Mouse (Mus musculus) regulatory T cell (primary cell): ENCODE results near the gene Cops3.
"Not testable (repeated sequence)": the region's sequence is repeated elsewhere in the genome, so short reads cannot be mapped to it uniquely, and the experiment has no call there.

Source experiments
- in situ Hi-C: fragments of 300-600 bp; cut with MboI, MseI; formaldehyde crosslinking; loops from one replicate; pipeline ENCODE4 v1.15.1; 2025; ENCODE audit warnings: high pct_unique_total_duplicates

Cops3 gene

DNA sequence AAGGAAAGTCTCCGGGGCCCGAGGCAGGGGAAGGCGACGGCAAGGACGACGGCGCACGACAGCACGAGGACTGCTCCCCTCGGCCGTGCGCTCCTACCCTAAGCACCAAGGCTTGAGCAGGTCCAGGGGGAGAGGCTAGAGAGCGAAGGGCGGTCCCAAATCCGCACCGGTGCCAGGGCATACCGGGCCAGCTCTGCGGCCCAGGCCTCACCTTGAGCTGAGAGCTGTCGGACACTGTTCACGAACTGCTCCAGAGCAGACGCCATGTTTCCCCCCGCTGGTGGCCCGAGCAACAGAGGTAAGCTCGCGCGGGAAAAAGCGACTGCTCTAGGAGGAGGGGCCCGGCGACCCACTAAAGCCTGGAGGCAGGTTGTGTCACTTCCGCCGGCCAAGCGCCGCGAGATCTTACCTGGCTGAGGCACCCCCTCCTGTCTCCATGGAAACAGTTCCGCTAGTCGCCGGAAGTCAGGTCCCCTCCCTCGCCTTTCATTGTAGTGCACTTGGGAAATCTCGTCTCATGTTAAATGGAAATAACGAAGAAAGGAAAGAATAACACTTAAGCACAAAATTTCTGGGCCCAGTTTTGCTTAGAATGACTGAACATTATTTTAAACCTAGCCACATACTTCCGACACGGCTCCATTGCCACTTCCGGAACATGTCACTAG is at the start of gene Cops3:
Gene Cops3, minus strand, starts transcription at position 380 of the 668 bp plus-strand sequence.
- in situ Hi-C loops = no loop called here

DNA sequence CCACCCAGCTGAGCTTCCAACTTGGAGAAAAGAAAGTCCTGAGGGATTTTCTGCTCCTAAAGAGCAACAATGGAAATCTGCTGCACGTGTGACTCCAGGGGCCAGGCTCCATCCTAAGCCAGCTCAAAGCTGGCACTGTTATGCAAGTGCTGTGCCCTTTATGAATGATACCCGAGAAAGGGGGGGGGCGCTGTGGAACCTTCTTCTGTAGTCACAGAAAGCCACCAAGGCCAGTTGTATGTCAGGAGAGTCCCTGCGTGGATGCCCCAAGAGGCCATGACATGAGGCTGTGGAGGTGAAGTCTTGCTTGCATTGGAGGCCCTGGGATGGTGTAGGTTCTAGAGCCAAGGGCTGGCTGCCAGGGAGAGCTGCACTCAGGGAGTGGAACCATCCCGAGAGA is 48.5 kb upstream of the Cops3 start:
- in situ Hi-C loops = no loop called here

DNA sequence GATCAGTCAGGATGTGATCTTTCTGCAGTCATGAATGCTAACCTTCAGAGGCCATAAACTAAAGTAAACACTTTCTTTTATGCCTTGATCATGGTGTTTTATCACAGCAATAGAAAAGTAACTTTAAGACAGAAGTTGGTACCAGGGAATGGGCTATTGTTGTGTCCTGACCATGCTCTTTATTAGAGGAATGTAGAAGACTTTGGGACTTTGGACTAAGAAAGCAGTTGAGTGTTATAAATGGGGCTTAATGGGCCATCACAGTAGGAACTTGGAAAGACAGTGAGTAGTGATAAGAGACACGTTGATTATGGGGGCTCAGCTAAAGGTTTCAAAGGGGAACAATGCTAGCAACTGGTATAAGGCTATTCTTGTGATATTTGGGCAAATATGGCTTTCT is 47.3 kb upstream of the Cops3 start:
- in situ Hi-C loops = no loop called here

DNA sequence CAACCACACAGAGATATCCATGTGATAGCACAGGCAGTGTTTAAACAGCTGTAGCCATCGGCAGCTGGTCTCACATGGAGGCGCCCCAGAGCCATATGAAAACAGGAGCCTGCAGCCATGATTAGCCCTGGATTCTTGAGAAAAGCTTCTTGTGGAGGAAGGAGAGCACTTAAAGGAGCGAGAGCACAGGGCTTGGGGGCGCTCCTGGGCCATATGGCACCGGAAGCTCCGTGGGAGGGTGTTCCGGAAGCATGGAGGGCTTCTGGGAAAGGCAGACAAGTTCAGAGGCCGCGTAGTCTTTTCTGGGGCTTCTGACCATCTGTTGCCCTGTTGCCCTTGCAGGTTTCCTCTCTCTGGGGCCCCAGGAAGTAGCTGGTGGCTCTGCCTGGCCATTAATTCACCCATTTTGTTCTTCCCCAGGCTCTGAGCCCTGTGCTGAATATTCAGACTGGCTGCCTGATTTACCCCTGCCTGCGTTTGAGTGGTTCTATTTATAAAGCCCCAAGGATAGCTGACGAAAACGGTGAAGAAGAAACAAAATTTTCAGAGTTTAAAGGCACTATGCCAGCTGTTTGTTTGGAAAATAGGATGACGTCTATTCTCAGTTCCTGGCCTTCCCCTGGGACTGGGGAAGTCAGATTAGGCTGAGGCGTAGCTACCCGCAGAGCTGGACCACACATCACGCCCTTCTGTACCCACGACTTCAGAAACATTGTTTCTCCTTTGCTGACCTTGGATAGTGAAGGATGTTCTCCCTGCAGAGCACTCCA is 45.8 kb upstream of the Cops3 start:
- in situ Hi-C loops = no loop called here

DNA sequence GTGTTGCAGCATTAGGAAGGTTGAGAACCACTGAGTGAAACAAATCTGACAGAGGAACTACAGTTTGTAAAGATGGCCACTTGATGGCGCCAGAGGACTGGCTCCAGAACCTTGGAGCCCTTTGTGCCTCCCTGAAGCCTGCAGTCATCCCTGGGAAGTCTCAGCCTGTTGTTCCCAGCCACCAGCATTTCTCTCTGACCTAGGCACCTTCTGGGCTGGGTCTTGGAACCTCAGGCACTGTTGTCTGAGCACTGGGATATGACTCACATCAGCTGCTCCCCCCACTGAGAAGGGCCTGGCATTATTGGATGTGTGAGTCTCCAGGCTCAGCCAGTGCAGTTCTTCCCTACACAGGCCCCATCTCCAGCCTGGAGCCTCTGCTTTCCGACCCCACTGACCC is 40.4 kb upstream of the Cops3 start:
- in situ Hi-C loops = no loop called here

DNA sequence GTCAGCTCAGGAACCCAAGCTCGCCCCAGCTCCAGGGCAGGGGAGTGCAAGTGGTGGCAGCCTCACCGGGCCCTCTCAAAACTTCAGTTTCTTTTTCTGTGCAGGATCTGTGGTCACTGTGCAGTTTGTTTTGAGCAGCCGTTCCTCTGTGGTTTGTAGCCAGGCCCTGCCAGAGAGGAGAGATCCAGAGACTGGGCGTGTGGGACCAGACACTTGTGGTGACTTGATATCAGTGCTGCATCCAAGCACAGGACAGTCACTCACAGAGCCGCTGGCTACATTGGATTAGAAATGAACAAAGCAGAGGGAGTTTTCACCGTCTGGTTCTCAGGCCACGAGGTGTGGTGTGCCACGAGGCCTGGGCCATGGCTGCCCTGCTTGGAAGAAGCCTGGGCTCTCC is 32.5 kb upstream of the Cops3 start:
- in situ Hi-C loops = no loop called here

DNA sequence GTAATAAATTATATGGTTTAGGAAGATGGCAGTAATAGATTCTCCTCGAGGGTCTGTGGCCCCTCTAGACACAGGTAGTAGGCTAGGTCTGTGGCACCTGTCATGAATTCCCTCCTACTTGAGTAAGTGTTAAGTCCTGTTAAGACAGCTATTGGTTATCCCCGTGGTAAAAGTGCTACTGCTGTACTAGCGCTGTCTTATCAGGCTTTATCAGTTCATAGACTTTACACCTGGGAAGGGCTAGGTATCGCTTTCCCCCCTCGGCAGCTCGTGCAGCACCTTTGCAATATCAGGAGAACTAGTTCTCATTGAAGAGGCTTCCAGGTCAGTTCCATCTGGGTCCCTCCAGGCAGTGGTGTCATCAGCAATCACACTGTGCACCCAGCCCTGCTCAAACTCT is 24.7 kb upstream of the Cops3 start:
- in situ Hi-C loops = no loop called here

DNA sequence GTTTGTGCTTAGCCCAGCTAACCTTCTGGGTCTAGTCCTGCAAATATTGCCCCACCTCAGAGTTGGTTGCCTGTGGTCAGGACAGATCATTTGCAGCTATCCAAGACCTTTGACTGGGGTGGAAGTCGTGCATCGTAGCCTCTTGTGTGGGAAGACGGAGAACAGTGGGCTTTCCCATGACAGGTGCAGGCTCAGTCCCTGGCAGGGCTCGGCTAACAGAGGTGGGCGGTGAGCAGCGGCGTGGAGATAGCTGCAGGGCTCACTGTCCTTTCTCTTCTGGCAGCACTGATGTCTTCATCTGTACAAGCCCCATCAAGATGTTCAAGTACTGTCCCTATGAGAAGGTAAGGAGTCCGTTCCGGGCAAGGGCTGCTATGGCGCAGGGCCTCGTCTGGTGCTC is 20.8 kb upstream of the Cops3 start:
- in situ Hi-C loops = no loop called here

DNA sequence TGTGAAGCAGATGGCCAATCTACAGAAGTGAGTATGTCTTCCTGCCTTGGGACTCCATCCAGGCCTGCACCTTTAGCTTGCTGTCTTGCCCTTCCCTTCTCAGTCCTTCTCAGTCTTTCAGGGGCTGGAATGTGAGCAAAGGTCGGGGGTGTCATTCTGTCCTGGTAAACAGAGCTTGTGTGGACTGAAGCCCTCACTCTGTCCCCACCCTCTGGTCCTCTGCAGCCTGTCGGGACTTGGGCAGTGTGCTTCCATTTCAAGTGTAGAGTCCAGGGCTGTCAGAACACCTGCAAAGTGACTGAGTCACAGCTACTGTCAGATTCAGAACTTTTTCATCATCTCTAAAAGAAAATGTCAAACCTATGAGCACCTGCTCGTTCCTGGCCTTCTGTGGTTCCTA is 13.2 kb upstream of the Cops3 start:
- in situ Hi-C loops = no loop called here

DNA sequence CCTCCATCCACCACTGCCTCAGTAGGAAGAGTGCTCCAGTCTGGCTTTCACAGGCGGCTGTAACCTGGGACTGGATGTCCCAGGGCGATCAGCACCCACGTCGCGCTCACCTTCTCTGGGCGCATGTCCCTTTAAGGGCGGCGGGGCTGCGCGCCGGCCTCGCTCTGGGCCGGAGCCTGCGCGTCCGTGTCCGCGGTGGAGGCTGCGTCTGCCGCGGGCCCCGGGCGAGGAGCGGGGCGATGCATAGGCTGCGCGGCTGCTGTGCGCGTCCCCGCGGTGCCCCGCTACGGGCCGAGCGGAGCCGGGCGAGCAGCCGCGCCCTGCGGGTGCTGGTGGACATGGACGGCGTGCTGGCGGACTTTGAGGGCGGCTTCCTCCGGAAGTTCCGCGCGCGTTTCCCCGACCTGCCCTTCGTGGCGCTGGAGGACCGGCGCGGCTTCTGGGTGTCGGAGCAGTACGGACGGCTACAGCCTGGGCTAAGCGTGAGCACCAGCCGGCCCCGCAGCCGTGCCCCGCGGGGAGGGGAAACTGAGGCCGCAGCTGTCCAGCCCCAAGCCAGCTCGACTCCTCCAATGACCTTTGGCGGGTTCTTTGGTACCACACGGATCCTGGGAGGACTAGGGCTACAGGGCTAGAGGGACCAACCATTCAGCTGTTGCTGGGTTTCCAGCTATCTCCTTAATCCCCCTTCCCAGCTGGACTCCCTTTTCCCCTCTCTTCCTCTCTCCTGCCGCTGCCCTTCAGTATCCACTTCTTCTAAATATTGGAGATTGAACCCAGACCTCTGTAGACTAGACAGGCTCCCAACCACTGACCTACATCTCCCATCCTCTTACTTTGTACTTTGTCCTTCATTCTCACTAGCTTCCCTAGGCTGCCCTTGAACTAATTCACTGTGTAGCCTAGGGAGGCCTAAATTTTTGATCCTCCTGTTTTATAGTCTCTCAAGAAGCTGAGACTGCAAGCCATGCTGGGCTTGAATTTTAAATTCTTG is 8.6 kb upstream of the Cops3 start:
- in situ Hi-C loops = no loop called here

DNA sequence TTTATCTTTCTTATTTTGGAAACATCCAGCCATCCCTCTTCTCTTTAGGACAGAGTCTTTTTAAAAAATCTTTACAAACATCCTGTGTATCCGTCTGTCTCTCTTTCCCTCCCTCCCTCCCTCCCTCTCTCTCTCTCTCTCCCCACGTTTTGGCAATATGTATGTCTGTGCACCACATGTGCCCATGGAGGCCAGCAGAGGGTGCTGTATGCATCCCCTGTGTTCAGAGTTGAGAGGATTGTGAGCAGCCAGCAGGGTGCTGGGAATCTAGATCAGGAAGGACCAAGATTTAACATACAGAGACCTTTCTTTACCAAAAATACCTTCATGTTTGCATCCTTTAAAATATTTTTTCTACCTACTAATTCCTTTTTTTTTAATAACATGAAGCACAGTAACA is 7.5 kb upstream of the Cops3 start:
- in situ Hi-C loops = no loop called here

DNA sequence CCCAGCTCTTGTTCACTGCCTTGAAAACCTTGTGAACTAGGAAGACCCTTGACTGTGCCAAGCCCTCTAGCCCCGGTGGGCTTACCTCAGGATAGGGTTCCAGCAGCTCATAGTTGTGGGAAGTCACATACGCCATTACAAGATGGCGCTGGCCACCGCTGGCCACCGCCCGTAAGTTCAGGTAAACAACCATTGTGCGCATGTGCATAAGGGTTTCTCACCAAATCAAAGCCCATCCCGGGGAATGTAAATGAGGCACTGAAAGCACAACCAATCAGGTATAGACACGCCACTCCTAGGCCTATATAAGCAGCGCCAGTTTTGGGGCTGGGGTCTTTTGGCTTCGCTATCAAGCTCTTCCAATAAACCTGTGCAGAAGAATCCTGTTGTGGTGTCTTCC is 6.7 kb upstream of the Cops3 start:
- in situ Hi-C loops = no loop called here

DNA sequence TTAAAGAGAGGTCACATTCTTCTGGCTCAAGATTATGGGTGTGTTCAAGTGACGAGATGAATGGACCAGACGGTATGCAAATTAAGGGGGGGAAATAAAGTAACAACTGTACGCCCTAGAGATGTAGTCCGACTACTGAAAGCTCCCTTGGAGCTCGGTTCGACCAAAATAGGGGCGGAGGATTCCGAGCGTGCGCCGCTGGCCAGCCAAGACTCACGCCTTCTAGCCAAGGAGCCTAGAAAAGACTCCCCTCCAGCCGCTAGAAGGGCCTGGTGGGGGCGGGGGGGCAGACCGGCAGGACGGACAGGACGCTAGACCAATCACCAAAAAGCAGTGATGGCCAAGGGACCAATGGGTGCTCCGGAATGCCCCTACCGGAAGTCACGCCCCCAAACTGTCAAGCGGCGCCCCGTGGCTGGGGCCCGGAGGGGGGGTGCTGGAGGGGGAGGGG is 605 bp downstream of the Cops3 start, which contains the start of gene Nt5m:
Gene Nt5m, plus strand, starts transcription at position 440 of the 451 bp plus-strand sequence.
- in situ Hi-C loops = no loop called here

DNA sequence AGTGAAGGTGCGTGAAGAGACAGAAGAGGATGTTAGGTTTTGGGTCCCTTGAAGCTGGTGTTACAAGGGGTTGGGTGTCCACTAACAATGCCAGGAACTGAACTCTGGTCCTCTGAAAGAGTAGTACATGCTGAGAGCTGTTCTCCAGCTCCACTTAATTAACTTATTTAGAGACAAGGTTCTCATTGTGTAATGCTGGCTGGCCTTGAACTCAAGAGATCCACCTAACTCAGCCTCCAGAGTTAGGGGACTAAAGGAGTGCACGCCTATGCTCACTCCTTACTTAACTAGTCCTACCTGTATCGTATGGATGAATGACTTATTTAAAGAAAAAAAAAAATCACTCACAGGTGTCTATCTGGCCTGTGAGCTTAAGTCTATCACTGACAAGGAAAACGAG is 1.2 kb downstream of the Cops3 start:
- in situ Hi-C loops = no loop called here

DNA sequence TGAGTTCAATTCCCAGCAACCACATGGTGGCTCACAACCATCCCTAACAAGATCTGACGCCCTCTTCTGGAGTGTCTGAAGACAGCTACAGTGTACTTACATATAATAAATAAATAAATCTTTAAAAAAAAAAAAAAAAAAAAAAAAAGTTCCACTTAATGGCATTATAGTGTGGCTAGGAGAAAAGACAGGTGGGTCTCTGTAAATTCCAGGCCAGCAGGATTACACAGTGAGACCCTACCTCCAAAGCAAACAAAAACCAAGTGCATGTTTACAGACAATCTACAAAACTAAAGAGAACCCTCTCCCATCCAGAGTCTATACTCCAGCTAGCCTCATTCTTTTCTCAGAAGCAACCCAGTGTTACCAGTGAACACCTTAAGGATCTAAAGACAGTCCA is 1.8 kb downstream of the Cops3 start:
- in situ Hi-C loops = not testable (repeated sequence)

DNA sequence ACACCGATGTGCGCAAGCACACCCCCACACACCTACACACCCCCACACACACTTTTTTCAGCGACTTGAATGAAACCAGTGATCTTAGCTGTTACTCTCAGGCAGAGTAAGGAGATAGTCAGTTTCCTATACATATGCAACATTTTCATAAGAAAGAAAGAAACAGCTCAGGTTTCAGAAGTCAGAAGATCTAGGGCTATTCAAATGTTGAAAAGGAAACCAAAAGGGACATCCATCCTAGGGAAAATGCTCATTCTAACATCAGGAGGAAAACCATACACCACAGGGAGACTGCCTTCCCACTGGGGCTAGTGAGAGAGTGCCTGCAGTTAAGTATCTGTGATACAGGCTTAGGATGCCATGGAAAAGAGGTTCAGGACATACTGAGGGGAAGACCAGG is 18.0 kb downstream of the Cops3 start:
- in situ Hi-C loops = no loop called here

DNA sequence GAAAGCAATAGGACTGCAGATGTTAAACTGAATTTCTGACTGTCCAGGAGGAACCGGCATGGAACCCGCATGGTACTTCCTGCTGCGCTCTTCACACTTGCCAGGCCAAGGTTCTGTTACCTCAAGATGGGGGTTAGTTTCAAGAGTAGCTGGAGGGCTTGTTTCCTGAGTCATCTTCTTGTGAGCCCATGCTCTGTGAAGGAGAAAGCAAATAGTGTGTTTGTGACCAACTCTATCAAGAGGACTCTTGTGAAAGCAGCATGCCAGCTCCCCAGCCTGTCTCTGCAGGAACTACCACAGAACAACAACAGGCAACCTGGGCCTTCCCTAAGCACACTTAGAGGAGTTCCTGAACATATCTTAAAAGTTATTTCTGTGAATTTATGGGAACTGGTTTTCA is 21.7 kb downstream of the Cops3 start:
- in situ Hi-C loops = no loop called here

DNA sequence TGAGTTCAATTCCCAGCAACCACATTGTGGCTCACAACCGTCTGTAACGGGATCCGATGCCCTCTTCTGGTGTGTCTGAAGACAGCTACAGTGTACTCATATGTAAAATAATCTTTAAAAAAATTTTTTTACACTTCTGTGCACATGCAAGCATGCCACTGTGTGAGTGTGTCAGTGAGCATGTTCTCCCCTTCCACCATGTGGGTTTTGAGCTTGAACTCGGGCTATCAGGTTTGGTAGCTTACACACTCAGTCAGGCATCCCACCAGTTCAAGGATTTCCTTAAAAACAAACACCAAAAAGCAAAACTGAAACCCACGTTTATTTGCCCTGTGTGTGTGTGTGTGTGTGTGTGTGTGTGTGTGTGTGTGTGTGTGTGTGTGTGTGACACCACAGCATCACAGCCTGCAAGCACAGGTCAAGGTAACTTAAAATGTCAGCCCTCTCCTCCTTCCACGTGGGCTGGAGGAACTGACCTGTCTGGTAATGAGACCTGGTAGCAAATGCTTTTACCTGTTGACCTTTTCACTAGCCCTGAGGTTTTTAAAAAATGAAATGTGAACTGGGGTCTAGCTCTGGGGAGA is 24.1 kb downstream of the Cops3 start:
- in situ Hi-C loops = no loop called here

DNA sequence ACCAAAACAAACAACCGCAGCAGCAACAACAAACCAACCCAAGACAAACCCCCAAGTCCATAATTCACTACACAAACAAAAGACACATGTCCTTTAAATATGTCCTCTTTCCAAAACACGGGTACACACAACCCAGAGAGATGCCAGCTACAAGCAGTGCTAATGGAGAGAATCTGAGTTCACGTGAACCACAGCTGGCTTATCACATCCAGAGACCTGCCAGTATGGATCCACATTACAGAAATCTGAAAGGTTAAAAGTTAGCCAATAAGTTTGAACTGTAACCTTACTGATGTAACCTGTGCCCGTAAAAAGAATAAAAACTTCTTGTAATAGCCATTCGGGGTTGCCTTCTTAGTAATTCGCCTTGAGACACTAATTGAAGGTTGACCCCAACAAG is 24.7 kb downstream of the Cops3 start:
- in situ Hi-C loops = no loop called here

DNA sequence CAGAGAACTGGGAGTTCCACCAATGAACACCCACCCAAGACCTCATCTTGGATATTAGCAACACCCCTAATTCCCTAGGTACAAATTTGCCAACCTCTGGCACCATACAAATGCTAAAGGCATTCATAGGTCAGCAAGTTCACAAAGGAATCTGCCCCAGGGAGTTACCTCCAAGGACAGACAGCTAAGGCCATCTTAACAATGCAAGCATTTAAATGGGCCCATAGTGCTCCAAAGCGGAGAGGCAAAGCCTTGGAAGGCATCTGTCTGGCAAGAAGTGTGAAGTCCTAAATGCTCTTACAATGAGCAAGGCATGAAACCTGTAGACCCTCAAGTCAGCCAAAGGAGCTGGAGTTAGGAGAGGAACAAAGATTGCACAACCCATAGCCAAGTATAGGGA is 25.3 kb downstream of the Cops3 start:
- in situ Hi-C loops = no loop called here

DNA sequence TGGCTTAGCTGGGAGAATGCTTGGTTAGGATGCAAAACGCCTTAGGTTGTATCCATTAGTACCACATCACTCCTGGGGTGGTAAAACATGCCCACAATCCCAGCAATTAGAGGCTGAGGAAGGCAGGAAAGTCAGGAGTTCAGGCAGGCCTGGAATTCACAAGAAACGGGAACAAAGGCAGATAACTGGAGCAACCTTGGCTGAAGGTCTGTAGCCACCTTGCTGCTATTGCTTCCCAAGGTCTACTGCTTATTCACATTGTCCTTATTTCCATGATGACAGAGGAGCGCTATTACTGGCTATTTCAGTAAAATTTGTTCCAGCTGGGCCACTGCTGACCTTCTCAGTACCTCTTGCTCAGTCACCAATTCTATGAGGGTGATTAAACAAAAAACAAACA is 26.4 kb downstream of the Cops3 start:
- in situ Hi-C loops = no loop called here

DNA sequence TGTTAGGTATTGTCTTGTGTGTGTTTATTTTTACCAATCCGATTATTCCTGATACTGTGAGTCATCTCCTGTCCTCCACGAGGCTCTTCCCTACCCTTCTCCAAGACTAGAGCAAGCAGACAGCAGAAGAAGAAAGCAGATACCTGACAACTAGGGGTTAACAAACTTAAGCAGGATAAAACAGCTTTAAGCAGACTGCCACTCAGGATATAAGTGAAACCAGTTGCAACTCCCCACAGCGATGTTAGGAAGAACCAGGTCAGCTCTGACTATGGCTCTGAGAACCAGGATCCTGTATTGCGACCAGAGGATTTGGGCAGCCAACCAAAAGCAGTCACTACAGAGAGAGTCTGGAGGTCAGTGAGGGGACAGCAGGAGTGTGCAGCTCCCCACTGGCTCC is 28.4 kb downstream of the Cops3 start:
- in situ Hi-C loops = no loop called here
